Mouse (Mus musculus) thymus, adult 2 months (tissue): ENCODE results near the gene Hexim2.

ENCODE experiments used
- CTCF ChIP-seq: fragments of 200-500 bp; IDR thresholded peaks from 2 replicates; pipeline ENCODE4 v1.5.1; 2012; ENCODE audit warnings: mild to moderate bottlenecking, control low read depth, low read length, moderate library complexity, borderline replicate concordance; ENCODE audit not compliant: control insufficient read depth, poor library complexity, insufficient read depth; ENCODE audit errors: extremely low read depth
- POLR2A ChIP-seq: fragments of 200-500 bp; IDR thresholded peaks from 2 replicates; pipeline ENCODE4 v1.6.1; 2012; ENCODE audit warnings: mild to moderate bottlenecking, low read length, control low read depth, moderate library complexity; ENCODE audit not compliant: control insufficient read depth, poor library complexity, insufficient read depth; ENCODE audit errors: extremely low read depth

DNA sequence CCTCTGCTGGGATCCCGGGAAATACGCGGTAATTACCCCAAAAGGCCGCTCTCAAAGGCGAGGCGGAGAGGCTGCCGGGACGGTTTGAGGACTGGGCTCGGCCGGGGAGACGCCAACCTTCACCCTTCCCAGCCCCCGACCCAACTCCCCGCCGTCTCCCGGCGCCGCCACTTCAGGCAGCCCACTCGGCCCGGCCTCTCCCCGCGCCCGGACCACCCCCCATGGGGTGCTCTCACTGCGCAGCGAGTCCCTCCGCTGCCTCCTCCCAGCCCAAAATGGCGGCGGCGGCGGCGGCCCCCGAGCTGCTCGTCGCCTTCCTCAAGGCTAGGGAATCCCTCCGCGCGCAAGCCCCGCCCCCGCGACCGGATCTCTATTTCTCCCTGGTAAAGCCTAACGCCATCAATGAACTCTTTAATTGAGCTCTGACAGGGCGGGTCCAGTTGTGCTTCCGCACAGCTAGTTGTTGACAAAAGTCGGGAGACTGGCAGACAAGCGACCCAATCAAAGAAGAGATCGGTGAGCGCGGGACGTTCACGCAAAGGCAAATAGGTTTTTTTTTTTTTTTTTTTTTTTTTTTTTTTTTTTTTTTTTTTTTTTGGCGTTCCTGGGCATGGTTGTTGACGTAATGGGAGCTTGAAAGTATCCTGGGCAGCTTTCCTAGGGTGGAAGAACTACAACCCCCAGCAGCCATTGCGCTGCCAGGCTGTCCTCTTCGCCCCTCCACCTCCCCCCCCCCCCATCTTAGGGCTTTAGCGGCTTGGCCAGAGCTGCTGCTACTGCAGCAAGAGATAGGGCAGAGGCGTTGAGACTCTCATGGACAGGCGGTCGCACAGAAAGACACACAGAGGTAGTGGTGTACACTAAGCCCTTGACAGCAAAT, 587 bp downstream of the Hexim2 start:
- TF ChIP-seq POLR2A (peak; percentile 97), CTCF (0 out of 2 replicates have a peak, but pooled peaks have one; percentile 35)
